Mouse (Mus musculus) megakaryocyte-erythroid progenitor cell, adult 5-6 weeks (primary cell): ENCODE data around the gene 4930442H23Rik. TPM values are rescaled to one million over a fixed set of nuclear protein-coding genes. Genes with fewer than 3 reads are reported as not detected.

Experiments
- ATAC-seq: replicated peaks from 2 replicates; pipeline ENCODE4 v1.8.0; 2016; ENCODE audit warnings: mild to moderate bottlenecking, inconsistent platforms; ENCODE audit not compliant: severe bottlenecking, poor library complexity, low FRiP score, low TSS enrichment
- total RNA-seq, 2 experiments: library from RNA; stranded (forward) in 1 of 2; stranded (reverse) in 1 of 2; fragments of 200-1000, 215-1000 nt in 1 of 2; fragments of >200 nt in 1 of 2; fragmentation: Nextera tagmentation in 1 of 2; gene quantifications; 2 replicates each; pipeline ENCODE4 v1.2.3; 2014 to 2017

4930442H23Rik gene
- total RNA-seq, 2 experiments from 2014 or later, result not detected

DNA sequence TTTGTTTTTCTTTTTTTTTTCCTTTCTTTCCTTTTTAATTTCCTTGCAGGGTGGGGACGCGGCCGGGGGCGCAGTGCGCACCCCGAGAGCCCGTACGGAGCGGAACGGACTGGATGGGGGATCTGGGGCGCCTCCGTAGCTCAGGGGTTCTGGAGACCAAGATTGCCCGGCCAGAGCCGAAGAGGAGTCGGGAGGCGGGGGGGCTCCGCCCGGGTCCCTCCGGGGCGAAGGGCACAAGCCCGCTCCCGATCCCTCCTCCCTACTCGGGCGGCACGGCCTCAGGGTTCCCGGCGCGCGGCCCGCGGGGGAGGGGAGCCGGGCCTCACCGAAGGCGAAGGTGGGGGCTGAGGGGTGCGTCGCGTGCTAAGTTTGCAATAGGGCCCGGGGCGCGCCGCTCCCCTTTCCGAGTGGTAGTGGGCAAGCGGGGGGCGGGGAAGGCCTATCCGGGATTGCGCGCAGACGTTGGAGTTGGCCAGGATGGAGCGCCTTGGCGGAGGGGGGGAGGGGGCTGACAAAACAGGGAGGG is 46.9 kb downstream of the 4930442H23Rik start:
- ATAC-seq, result no peak

DNA sequence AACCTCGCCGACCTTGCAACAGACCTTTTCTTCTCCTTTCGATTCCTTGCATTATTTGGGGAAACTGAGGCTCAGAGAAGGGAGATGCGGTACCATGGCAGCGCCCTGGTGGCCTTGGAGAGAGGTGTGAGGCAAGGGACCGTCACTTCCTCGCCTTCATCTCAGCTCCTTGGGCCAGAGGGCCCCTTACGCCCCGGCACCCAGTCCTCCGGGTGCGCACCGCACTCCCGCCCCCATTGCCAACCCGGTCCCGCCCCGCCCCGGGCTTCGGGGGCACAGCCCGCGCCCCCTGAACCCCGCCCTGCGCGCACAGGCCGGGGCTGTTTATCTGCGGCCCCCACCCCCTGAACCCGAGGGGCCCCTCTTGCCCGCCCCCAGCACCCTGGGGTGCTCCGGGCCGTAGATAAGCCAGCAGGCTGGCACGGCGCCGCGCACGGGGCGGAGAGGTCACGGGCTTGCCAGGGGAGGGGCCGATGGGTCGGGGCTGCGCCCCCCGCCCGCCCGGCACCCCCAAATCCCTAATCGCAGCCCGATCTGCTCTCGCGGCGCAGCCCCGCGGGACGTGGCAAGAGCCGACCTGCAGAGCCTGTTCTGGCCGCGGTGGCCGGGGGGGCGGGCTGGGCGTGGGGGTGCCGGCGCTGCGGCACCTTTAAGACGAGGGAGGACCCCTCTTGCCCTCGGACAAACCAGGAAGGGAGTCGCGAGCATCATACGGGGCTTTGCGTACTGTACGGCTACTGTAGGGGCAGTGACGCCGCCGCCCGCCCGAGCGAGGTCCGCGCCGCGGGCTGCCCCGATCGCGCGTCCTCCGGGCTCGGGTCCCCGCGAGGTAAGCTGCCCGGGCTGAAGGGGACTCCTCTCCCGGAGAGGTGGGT is 47.6 kb downstream of the 4930442H23Rik start:
- peak; percentile 36 for ATAC-seq

DNA sequence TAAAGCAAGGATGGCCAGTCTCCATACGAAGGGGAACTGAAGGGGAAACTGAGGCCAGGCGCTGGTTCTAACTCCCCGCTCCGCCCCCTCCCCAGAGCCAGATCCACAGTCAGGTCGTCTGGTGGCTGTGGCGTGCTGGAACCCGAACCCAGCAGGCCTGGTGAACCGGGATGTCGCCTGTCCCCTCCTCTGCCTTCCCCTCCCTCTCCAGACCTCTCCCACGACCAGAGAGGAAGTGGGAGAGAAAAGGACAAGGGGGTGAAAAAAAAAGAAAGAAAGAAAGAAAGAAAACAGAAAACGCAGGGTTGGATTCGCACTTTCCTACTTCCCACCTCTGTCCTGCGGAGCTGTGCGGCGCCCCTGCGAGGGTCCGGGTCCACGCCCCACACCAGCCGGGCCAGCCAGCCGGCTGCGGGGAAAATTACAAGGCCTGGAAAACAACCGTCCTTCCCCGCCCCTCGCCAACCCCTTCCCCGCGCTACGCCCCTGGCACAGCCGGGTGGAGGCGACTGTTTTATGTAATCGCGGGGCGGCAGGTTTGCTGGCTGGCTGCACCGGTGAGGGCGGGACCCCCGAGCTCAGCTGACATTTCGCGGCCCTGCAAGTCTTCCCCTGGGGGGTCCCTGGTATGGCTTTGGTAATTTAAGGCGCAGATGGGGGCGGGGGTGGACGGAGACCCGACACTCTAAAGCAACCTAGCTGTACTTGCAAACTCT is 48.5 kb downstream of the 4930442H23Rik start, which contains the start of gene Zbtb7a:
TSS of gene Zbtb7a (plus strand) at position 255 of the 716 bp plus-strand sequence.
- peak; percentile 34 for ATAC-seq

DNA sequence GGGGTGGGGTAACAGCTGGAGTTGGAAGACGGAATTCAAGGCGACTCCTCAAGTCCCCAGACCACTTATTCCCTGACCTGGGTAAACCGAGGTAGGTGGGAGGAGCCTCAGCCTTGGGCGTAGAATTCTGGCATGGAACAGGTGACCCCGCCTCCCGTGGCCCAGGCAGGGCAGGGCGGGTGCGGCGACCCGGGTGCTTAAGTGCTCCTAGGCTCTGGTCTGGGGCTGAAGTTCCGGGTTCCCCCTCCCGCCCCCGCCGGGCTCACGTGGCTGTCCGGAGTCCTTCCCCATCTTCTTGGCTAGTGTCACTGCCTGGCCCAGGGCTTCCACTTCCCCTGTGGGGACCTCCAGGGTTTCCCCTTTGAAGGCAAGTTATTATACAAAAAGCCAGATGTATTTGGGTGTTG is 49.5 kb downstream of the 4930442H23Rik start:
- ATAC-seq, result peak; percentile 32

Other genes starting within 250 kb of the 4930442H23Rik start
- 1.5 and 3.6 TPM in 2 replicates for gene Gng7, start 168.9 kb downstream of the 4930442H23Rik start, total RNA-seq (2014; fragmentation: Nextera tagmentation)
- 0.14 and 0.46 TPM in 2 replicates for gene Gng7, start 168.9 kb downstream of the 4930442H23Rik start, total RNA-seq (2017)
- gene Diras1, start 158.2 kb downstream of the 4930442H23Rik start, total RNA-seq (2014; fragmentation: Nextera tagmentation), result not detected in 2 replicates
- not detected in 2 replicates for gene Diras1, start 158.2 kb downstream of the 4930442H23Rik start, total RNA-seq (2017)
- gene Slc39a3, start 146.4 kb downstream of the 4930442H23Rik start, total RNA-seq (2014; fragmentation: Nextera tagmentation), result 7.0 TPM in 2 replicates
- gene Slc39a3, start 146.4 kb downstream of the 4930442H23Rik start, total RNA-seq (2017), result 3.4 and 7.2 TPM in 2 replicates
- 59.4 and 61.4 TPM in 2 replicates for gene Sgta, start 123.7 kb downstream of the 4930442H23Rik start, total RNA-seq (2014; fragmentation: Nextera tagmentation)
- gene Sgta, start 123.7 kb downstream of the 4930442H23Rik start, total RNA-seq (2017), result 34.2 and 41.6 TPM in 2 replicates
- gene Thop1, start 113.8 kb downstream of the 4930442H23Rik start, total RNA-seq (2014; fragmentation: Nextera tagmentation), result 40.7 and 52.0 TPM in 2 replicates
- gene Thop1, start 113.8 kb downstream of the 4930442H23Rik start, total RNA-seq (2017), result 46.0 and 58.3 TPM in 2 replicates
- gene Creb3l3, start 85.0 kb downstream of the 4930442H23Rik start, total RNA-seq (2014; fragmentation: Nextera tagmentation), result not detected in 2 replicates
- not detected in 2 replicates for gene Creb3l3, start 85.0 kb downstream of the 4930442H23Rik start, total RNA-seq (2017)
- gene Map2k2, start 77.9 kb downstream of the 4930442H23Rik start, total RNA-seq (2014; fragmentation: Nextera tagmentation), result 111 and 122 TPM in 2 replicates
- gene Map2k2, start 77.9 kb downstream of the 4930442H23Rik start, total RNA-seq (2017), result 38.7 and 50.2 TPM in 2 replicates
- gene Zbtb7a, start 48.6 kb downstream of the 4930442H23Rik start, total RNA-seq (2014; fragmentation: Nextera tagmentation), result 33.4 and 34.4 TPM in 2 replicates
- gene Zbtb7a, start 48.6 kb downstream of the 4930442H23Rik start, total RNA-seq (2017), result 8.5 and 15.9 TPM in 2 replicates
- gene Pias4, start 15.9 kb downstream of the 4930442H23Rik start, total RNA-seq (2014; fragmentation: Nextera tagmentation), result 14.8 and 15.2 TPM in 2 replicates
- gene Pias4, start 15.9 kb downstream of the 4930442H23Rik start, total RNA-seq (2017), result 5.4 and 20.8 TPM in 2 replicates
- gene Eef2, start 7.2 kb downstream of the 4930442H23Rik start, total RNA-seq (2014; fragmentation: Nextera tagmentation), result 1,282 and 1,455 TPM in 2 replicates
- gene Eef2, start 7.2 kb downstream of the 4930442H23Rik start, total RNA-seq (2017), result 1,743 and 1,799 TPM in 2 replicates
- gene Dapk3, start 844 bp downstream of the 4930442H23Rik start, total RNA-seq (2014; fragmentation: Nextera tagmentation), result 27.7 and 51.7 TPM in 2 replicates
- gene Dapk3, start 844 bp downstream of the 4930442H23Rik start, total RNA-seq (2017), result 16.2 and 30.9 TPM in 2 replicates
- gene Nmrk2, start 18.2 kb upstream of the 4930442H23Rik start, total RNA-seq (2014; fragmentation: Nextera tagmentation), result not detected in 2 replicates
- not detected in 2 replicates for gene Nmrk2, start 18.2 kb upstream of the 4930442H23Rik start, total RNA-seq (2017)
- not detected in 2 replicates for gene Atcay, start 47.0 kb upstream of the 4930442H23Rik start, total RNA-seq (2014; fragmentation: Nextera tagmentation)
- gene Atcay, start 47.0 kb upstream of the 4930442H23Rik start, total RNA-seq (2017), result not detected in 2 replicates
- gene Zfr2, start 49.3 kb upstream of the 4930442H23Rik start, total RNA-seq (2014; fragmentation: Nextera tagmentation), result 1.1 and 3.5 TPM in 2 replicates
- 0.46 TPM in 1 of 2 replicates, not detected in the other for gene Zfr2, start 49.3 kb upstream of the 4930442H23Rik start, total RNA-seq (2017)
- gene Matk, start 69.1 kb upstream of the 4930442H23Rik start, total RNA-seq (2014; fragmentation: Nextera tagmentation), result 2.9 and 9.8 TPM in 2 replicates
- gene Matk, start 69.1 kb upstream of the 4930442H23Rik start, total RNA-seq (2017), result 5.5 and 5.6 TPM in 2 replicates
- 130 and 158 TPM in 2 replicates for gene Mrpl54, start 83.1 kb upstream of the 4930442H23Rik start, total RNA-seq (2014; fragmentation: Nextera tagmentation)
- 157 and 212 TPM in 2 replicates for gene Mrpl54, start 83.1 kb upstream of the 4930442H23Rik start, total RNA-seq (2017)
- 28.9 and 32.6 TPM in 2 replicates for gene Apba3, start 83.1 kb upstream of the 4930442H23Rik start, total RNA-seq (2014; fragmentation: Nextera tagmentation)
- 2.6 and 16.7 TPM in 2 replicates for gene Apba3, start 83.1 kb upstream of the 4930442H23Rik start, total RNA-seq (2017)
- 0.81 and 7.3 TPM in 2 replicates for gene Tjp3, start 107.7 kb upstream of the 4930442H23Rik start, total RNA-seq (2014; fragmentation: Nextera tagmentation)
- gene Tjp3, start 107.7 kb upstream of the 4930442H23Rik start, total RNA-seq (2017), result 1.3 and 2.5 TPM in 2 replicates
- 40.4 and 51.0 TPM in 2 replicates for gene Pip5k1c, start 109.1 kb upstream of the 4930442H23Rik start, total RNA-seq (2014; fragmentation: Nextera tagmentation)
- gene Pip5k1c, start 109.1 kb upstream of the 4930442H23Rik start, total RNA-seq (2017), result 17.3 and 26.2 TPM in 2 replicates
- gene Cactin, start 137.3 kb upstream of the 4930442H23Rik start, total RNA-seq (2014; fragmentation: Nextera tagmentation), result 26.4 and 46.2 TPM in 2 replicates
- gene Cactin, start 137.3 kb upstream of the 4930442H23Rik start, total RNA-seq (2017), result 30.4 and 33.4 TPM in 2 replicates
- gene Tbxa2r, start 144.9 kb upstream of the 4930442H23Rik start, total RNA-seq (2014; fragmentation: Nextera tagmentation), result 0.66 and 2.3 TPM in 2 replicates
- gene Tbxa2r, start 144.9 kb upstream of the 4930442H23Rik start, total RNA-seq (2017), result 0.52 TPM in 1 of 2 replicates, not detected in the other
- gene Gipc3, start 159.4 kb upstream of the 4930442H23Rik start, total RNA-seq (2014; fragmentation: Nextera tagmentation), result not detected in 2 replicates
- not detected in 2 replicates for gene Gipc3, start 159.4 kb upstream of the 4930442H23Rik start, total RNA-seq (2017)
- gene Hmg20b, start 166.6 kb upstream of the 4930442H23Rik start, total RNA-seq (2014; fragmentation: Nextera tagmentation), result 25.7 and 37.6 TPM in 2 replicates
- 44.2 and 61.1 TPM in 2 replicates for gene Hmg20b, start 166.6 kb upstream of the 4930442H23Rik start, total RNA-seq (2017)
- 15.7 and 16.4 TPM in 2 replicates for gene Mfsd12, start 173.6 kb upstream of the 4930442H23Rik start, total RNA-seq (2014; fragmentation: Nextera tagmentation)
- gene Mfsd12, start 173.6 kb upstream of the 4930442H23Rik start, total RNA-seq (2017), result 13.9 and 14.1 TPM in 2 replicates
- 0.70 TPM in 1 of 2 replicates, not detected in the other for gene 4930404N11Rik, start 182.0 kb upstream of the 4930442H23Rik start, total RNA-seq (2014; fragmentation: Nextera tagmentation)
- 1.9 TPM in 1 of 2 replicates, not detected in the other for gene 4930404N11Rik, start 182.0 kb upstream of the 4930442H23Rik start, total RNA-seq (2017)
- gene Fzr1, start 194.7 kb upstream of the 4930442H23Rik start, total RNA-seq (2014; fragmentation: Nextera tagmentation), result 28.5 and 50.0 TPM in 2 replicates
- 12.2 and 14.9 TPM in 2 replicates for gene Fzr1, start 194.7 kb upstream of the 4930442H23Rik start, total RNA-seq (2017)
- 12.3 and 31.4 TPM in 2 replicates for gene Dohh, start 200.6 kb upstream of the 4930442H23Rik start, total RNA-seq (2014; fragmentation: Nextera tagmentation)
- 31.2 and 37.8 TPM in 2 replicates for gene Dohh, start 200.6 kb upstream of the 4930442H23Rik start, total RNA-seq (2017)
- 1.2 and 6.3 TPM in 2 replicates for gene Gm48551, start 200.6 kb upstream of the 4930442H23Rik start, total RNA-seq (2014; fragmentation: Nextera tagmentation)
- 0.11 and 2.6 TPM in 2 replicates for gene Gm48551, start 200.6 kb upstream of the 4930442H23Rik start, total RNA-seq (2017)
- 4.0 TPM in 1 of 2 replicates, not detected in the other for gene Gm48552, start 205.2 kb upstream of the 4930442H23Rik start, total RNA-seq (2014; fragmentation: Nextera tagmentation)
- not detected in 2 replicates for gene Gm48552, start 205.2 kb upstream of the 4930442H23Rik start, total RNA-seq (2017)
- gene Smim24, start 209.2 kb upstream of the 4930442H23Rik start, total RNA-seq (2014; fragmentation: Nextera tagmentation), result 7.7 and 12.8 TPM in 2 replicates
- 7.4 and 7.5 TPM in 2 replicates for gene Smim24, start 209.2 kb upstream of the 4930442H23Rik start, total RNA-seq (2017)